Mouse (Mus musculus) hindbrain, embryonic 16.5 days (tissue): ENCODE measurements around the gene Dnase1l3. TPM values are rescaled to one million over a fixed set of nuclear protein-coding genes. Genes with fewer than 3 reads are reported as not detected.

Experiments
- ATAC-seq: fragments of 200-750 bp; cut with Nextera tagmentation; 2 replicates; pipeline ENCODE4 v1.8.0; 2017; ENCODE audit warnings: moderate TSS enrichment, moderate library complexity
- H3K27ac ChIP-seq: fragments of 300-500 bp; sonication (generic); 2 replicates; pipeline ENCODE4 v1.5.1; 2014; ENCODE audit warnings: low read depth, mild to moderate bottlenecking, control low read depth, low read length, moderate library complexity
- H3K27me3 ChIP-seq: fragments of 300-500 bp; sonication (generic); replicated peaks from 2 replicates; pipeline ENCODE4 v1.6.1; 2014; ENCODE audit warnings: low read length; ENCODE audit not compliant: control insufficient read depth, insufficient read depth
- H3K36me3 ChIP-seq: fragments of 300-500 bp; sonication (generic); 2 replicates; pipeline ENCODE4 v1.6.1; 2014; ENCODE audit warnings: mild to moderate bottlenecking, low read length, moderate library complexity, mixed read lengths; ENCODE audit not compliant: control insufficient read depth, insufficient read depth
- H3K4me1 ChIP-seq: fragments of 300-500 bp; sonication (generic); 2 replicates; pipeline ENCODE4 v1.6.1; 2014; ENCODE audit warnings: low read depth, low read length; ENCODE audit not compliant: control insufficient read depth, insufficient read depth
- H3K4me2 ChIP-seq: fragments of 300-500 bp; sonication (generic); 2 replicates; pipeline ENCODE4 v1.6.1; 2014; ENCODE audit warnings: mild to moderate bottlenecking, low read length, control low read depth, moderate library complexity
- H3K4me3 ChIP-seq: fragments of 300-500 bp; sonication (generic); 2 replicates; pipeline ENCODE4 v1.5.1; 2014; ENCODE audit warnings: mild to moderate bottlenecking, low read length, control low read depth, moderate library complexity
- H3K9ac ChIP-seq: fragments of 300-500 bp; sonication (generic); 2 replicates; pipeline ENCODE4 v1.6.1; 2014; ENCODE audit warnings: low read depth, mild to moderate bottlenecking, control low read depth, low read length, moderate library complexity
- H3K9me3 ChIP-seq: fragments of 300-500 bp; sonication (generic); 2 replicates; pipeline ENCODE4 v1.6.1; 2014; ENCODE audit warnings: mild to moderate bottlenecking, low read length, moderate library complexity; ENCODE audit not compliant: control insufficient read depth
- WGBS: fragments of 180-500 bp; shearing (Covaris S2); extraction: QIAGEN DNeasy Blood & Tissue Kit; methylation state at CpG from one replicate; pipeline ENCODE4 v1.1.7; 2014; 5-methylcytosine and 5-hydroxymethylcytosine counted together
- polyA plus RNA-seq: library from polyadenylated mRNA; unstranded; fragments of >200 nt; fragmentation: Nextera tagmentation; extraction: Ambion mirVana; gene quantifications from 2 replicates; pipeline ENCODE4 v1.2.1, GENCODE M21; 2015

Gene Dnase1l3
- polyA plus RNA-seq, 1 experiment from 2014 or later = 0.08 TPM

GRCm38 (mm10) chr14:8034561-8034960, 40.2 kb upstream of the Dnase1l3 start:
- Histone ChIP-seq H3K4me2 (no peak overlapping the region), H3K36me3 (no peaks in the 10 kb centered on the region), H3K4me1 (no peaks in the 10 kb centered on the region), H3K27me3 (no peaks in the 10 kb centered on the region), H3K9ac (no peak overlapping the region), H3K9me3 (no peaks in the 10 kb centered on the region), H3K27ac (no peak overlapping the region), H3K4me3 (no peak overlapping the region)
- 69% methylated on average over 5 of the region's 5 CpGs for WGBS
- no peak for ATAC-seq

- Histone ChIP-seq H3K36me3 (no peaks in the 10 kb centered on the region; the same call in 1 of the 2 replicates), H3K27me3 (no peaks in the 10 kb centered on the region), H3K4me1 (no peaks in the 10 kb centered on the region), H3K9ac (no peak overlapping the region), H3K4me2 (no peak overlapping the region), H3K9me3 (no peaks in the 10 kb centered on the region), H3K27ac (no peak overlapping the region), H3K4me3 (no peak overlapping the region)
- WGBS = 63% methylated on average over 13 of the region's 13 CpGs
- ATAC-seq = peak; percentile 71
Measured at GRCm38 (mm10) chr14:8032087-8032944, 37.9 kb upstream of the Dnase1l3 start.

- no peaks in the 10 kb centered on the region; the same call in 1 of the 2 replicates for H3K36me3 ChIP-seq
- H3K4me3 ChIP-seq = no peak overlapping the region
- 47% methylated on average over 4 of the region's 4 CpGs for WGBS
- H3K4me1 ChIP-seq = no peaks in the 10 kb centered on the region
- H3K4me2 ChIP-seq = no peak overlapping the region
- no peaks in the 10 kb centered on the region for H3K27me3 ChIP-seq
- H3K27ac ChIP-seq = no peak overlapping the region
- H3K9me3 ChIP-seq = no peaks in the 10 kb centered on the region
- no peak for ATAC-seq
- H3K9ac ChIP-seq = no peak overlapping the region
Measured at GRCm38 (mm10) chr14:8030535-8030934, 36.2 kb upstream of the Dnase1l3 start.

GRCm38 (mm10) chr14:8029752-8030151, 35.4 kb upstream of the Dnase1l3 start:
- Histone ChIP-seq H3K9ac (no peak overlapping the region), H3K9me3 (no peaks in the 10 kb centered on the region), H3K4me2 (no peak overlapping the region), H3K4me3 (no peak overlapping the region), H3K4me1 (no peaks in the 10 kb centered on the region), H3K27ac (no peak overlapping the region), H3K36me3 (no peaks in the 10 kb centered on the region; the same call in 1 of the 2 replicates), H3K27me3 (no peaks in the 10 kb centered on the region)
- ATAC-seq = no peak
- WGBS = 87% methylated on average over 1 of the region's 1 CpGs

GRCm38 (mm10) chr14:8028086-8028485, 33.7 kb upstream of the Dnase1l3 start:
- 93% methylated on average over 5 of the region's 5 CpGs for WGBS
- Histone ChIP-seq H3K4me2 (no peak overlapping the region), H3K4me3 (no peak overlapping the region), H3K9me3 (no peaks in the 10 kb centered on the region), H3K27ac (no peak overlapping the region), H3K27me3 (no peaks in the 10 kb centered on the region), H3K36me3 (no peaks in the 10 kb centered on the region; the same call in 1 of the 2 replicates), H3K9ac (no peak overlapping the region), H3K4me1 (no peaks in the 10 kb centered on the region)
- no peak for ATAC-seq

- Histone ChIP-seq H3K4me1 (no peaks in the 10 kb centered on the region), H3K4me3 (no peak overlapping the region), H3K27me3 (no peaks in the 10 kb centered on the region), H3K9me3 (no peaks in the 10 kb centered on the region), H3K27ac (no peak overlapping the region), H3K36me3 (no peaks in the 10 kb centered on the region; the same call in 1 of the 2 replicates), H3K9ac (no peak overlapping the region), H3K4me2 (no peak overlapping the region)
- ATAC-seq = no peak
- 84% methylated on average over 10 of the region's 10 CpGs for WGBS
Measured at GRCm38 (mm10) chr14:8026769-8027531, 32.6 kb upstream of the Dnase1l3 start.

GRCm38 (mm10) chr14:8024936-8025335, 30.6 kb upstream of the Dnase1l3 start:
- no peak overlapping the region for H3K4me3 ChIP-seq
- no peak overlapping the region for H3K27ac ChIP-seq
- H3K9ac ChIP-seq = no peak overlapping the region
- WGBS = 89% methylated on average over 10 of the region's 10 CpGs
- no peaks in the 10 kb centered on the region for H3K27me3 ChIP-seq
- ATAC-seq = no peak
- no peaks in the 10 kb centered on the region for H3K4me1 ChIP-seq
- H3K9me3 ChIP-seq = no peaks in the 10 kb centered on the region
- H3K4me2 ChIP-seq = no peak overlapping the region
- H3K36me3 ChIP-seq = no peaks in the 10 kb centered on the region; the same call in 1 of the 2 replicates

GRCm38 (mm10) chr14:8024469-8024868, 30.1 kb upstream of the Dnase1l3 start:
- no peaks in the 10 kb centered on the region; the same call in 1 of the 2 replicates for H3K36me3 ChIP-seq
- WGBS = 58% methylated on average over 6 of the region's 6 CpGs
- no peak overlapping the region for H3K4me3 ChIP-seq
- no peak overlapping the region for H3K27ac ChIP-seq
- H3K9me3 ChIP-seq = no peaks in the 10 kb centered on the region
- H3K9ac ChIP-seq = no peak overlapping the region
- H3K4me2 ChIP-seq = no peak overlapping the region
- H3K4me1 ChIP-seq = no peaks in the 10 kb centered on the region
- no peaks in the 10 kb centered on the region for H3K27me3 ChIP-seq
- no peak for ATAC-seq

- 88% methylated on average over 7 of the region's 7 CpGs for WGBS
- H3K4me2 ChIP-seq = no peak overlapping the region
- no peak overlapping the region for H3K27ac ChIP-seq
- no peaks in the 10 kb centered on the region for H3K9me3 ChIP-seq
- H3K9ac ChIP-seq = no peak overlapping the region
- H3K36me3 ChIP-seq = no peaks in the 10 kb centered on the region
- H3K4me1 ChIP-seq = no peaks in the 10 kb centered on the region
- ATAC-seq = no peak
- H3K27me3 ChIP-seq = no peaks in the 10 kb centered on the region
- no peak overlapping the region for H3K4me3 ChIP-seq
Measured at GRCm38 (mm10) chr14:8020546-8020945, 26.2 kb upstream of the Dnase1l3 start.
